Mouse (Mus musculus) CH12.LX (cell line): ENCODE data around the gene Tnfaip6.

Source experiments
- CHD1 ChIP-seq: IDR thresholded peaks from 2 replicates; pipeline ENCODE4 v1.6.1; 2012; ENCODE audit warnings: low read depth, low read length, improper control_type of control experiment, inconsistent platforms
- CTCF ChIP-seq, 2 experiments: IDR thresholded peaks in 1 of 2; conservative IDR thresholded peaks in 1 of 2; 2 replicates each; pipeline ENCODE4 v1.5.1; 2011 to 2012; ENCODE audit warnings: low read depth in 2 of 2, low read length in 2 of 2, improper control_type of control experiment in 1 of 2, inconsistent platforms in 1 of 2, mild to moderate bottlenecking in 1 of 2, moderate library complexity in 1 of 2
- EP300 ChIP-seq: IDR thresholded peaks from 2 replicates; pipeline ENCODE4 v1.6.1; 2011; ENCODE audit warnings: low read length, improper control_type of control experiment
- GABPA ChIP-seq: IDR thresholded peaks from 2 replicates; pipeline ENCODE4 v1.6.1; 2012; ENCODE audit warnings: low read depth, low read length, improper control_type of control experiment, inconsistent platforms; ENCODE audit not compliant: insufficient replicate concordance
- MAZ ChIP-seq: IDR thresholded peaks from 2 replicates; pipeline ENCODE4 v1.6.1; 2012; ENCODE audit warnings: low read depth, mild to moderate bottlenecking, inconsistent platforms, low read length, improper control_type of control experiment, moderate library complexity
- MXI1 ChIP-seq: IDR thresholded peaks from 2 replicates; pipeline ENCODE4 v1.6.1; 2011; ENCODE audit warnings: mild to moderate bottlenecking, low read depth, low read length, improper control_type of control experiment
- POLR2A ChIP-seq: IDR thresholded peaks from 2 replicates; pipeline ENCODE4 v1.6.1; 2011; ENCODE audit warnings: low read depth, mild to moderate bottlenecking, improper control_type of control experiment, low read length
- RCOR1 ChIP-seq: conservative IDR thresholded peaks from 2 replicates; pipeline ENCODE4 v1.6.1; 2012; ENCODE audit warnings: low read depth, mild to moderate bottlenecking, inconsistent platforms, low read length, improper control_type of control experiment
- USF1 ChIP-seq: IDR thresholded peaks from 2 replicates; pipeline ENCODE4 v1.6.1; 2014; ENCODE audit warnings: low read depth, mild to moderate bottlenecking, inconsistent platforms, low read length, improper control_type of control experiment
- ZNF384 ChIP-seq: IDR thresholded peaks from 2 replicates; pipeline ENCODE4 v1.6.1; 2012; ENCODE audit warnings: low read depth, low read length, improper control_type of control experiment, inconsistent platforms

GRCm38 (mm10) chr2:52036929-52037595 lies 747 bp upstream of the Tnfaip6 start:
- no peak for TF ChIP-seq ZNF384
- no peak for TF ChIP-seq CTCF (conservative IDR thresholded peaks at IDR 0.05 in 1 of 2, IDR thresholded peaks at IDR 0.05 in 1 of 2; ENCODE audit: low read depth in 2 of 2, low read length in 2 of 2)
- TF ChIP-seq POLR2A, result no peak
- TF ChIP-seq CHD1, result no peak
- TF ChIP-seq RCOR1, result no peak
- no peak for TF ChIP-seq EP300
- no peak for TF ChIP-seq MAZ
- TF ChIP-seq GABPA, result no peak
- TF ChIP-seq USF1, result no peak
- TF ChIP-seq MXI1, result no peak
